Mouse (Mus musculus) lung, postnatal 0 days (tissue): ENCODE results near the gene Chrnb1.

Source experiments
- CTCF ChIP-seq: IDR thresholded peaks from 2 replicates; pipeline ENCODE4 v1.5.1; 2016; ENCODE audit warnings: antibody characterized with exemption, mild to moderate bottlenecking
- EP300 ChIP-seq: IDR thresholded peaks from 2 replicates; pipeline ENCODE4 v1.6.1; 2016; ENCODE audit warnings: antibody characterized with exemption, mild to moderate bottlenecking, control low read depth

DNA sequence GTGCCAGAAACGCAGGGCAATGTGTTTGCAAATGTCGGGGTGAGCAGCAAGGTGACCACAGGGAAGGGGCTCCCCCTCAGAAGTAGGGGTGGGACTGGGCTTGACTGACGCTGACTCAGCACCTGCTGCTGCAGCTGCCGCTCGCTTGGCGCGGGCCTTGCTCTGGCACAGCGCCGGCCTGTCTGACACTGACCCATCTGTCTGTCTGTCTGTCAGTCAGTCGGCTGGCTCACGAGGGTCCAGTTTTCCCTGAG lies 4.3 kb upstream of the Chrnb1 start:
- TF ChIP-seq CTCF (no peak), EP300 (no peak)
